Mouse (Mus musculus): Measurements from ENCODE around the gene Gm39115.

Gm39115 gene

GRCm38 (mm10) chr7:142095183-142095931 is 40.5 kb downstream of the Gm39115 start, which contains the start of gene Dusp8:
Gene Dusp8 (minus strand): TSS chr7:142095843.
- WGBS, result under 1% methylated on average over 63 of the region's 63 CpGs

- WGBS, result under 1% methylated on average over 89 of the region's 89 CpGs
These were observed 41.3 kb downstream of the Gm39115 start for GRCm38 (mm10) chr7:142094301-142095143.

- 22% methylated on average over 6 of the region's 6 CpGs for WGBS
These were observed 42.1 kb downstream of the Gm39115 start for GRCm38 (mm10) chr7:142093696-142094240.

DNA sequence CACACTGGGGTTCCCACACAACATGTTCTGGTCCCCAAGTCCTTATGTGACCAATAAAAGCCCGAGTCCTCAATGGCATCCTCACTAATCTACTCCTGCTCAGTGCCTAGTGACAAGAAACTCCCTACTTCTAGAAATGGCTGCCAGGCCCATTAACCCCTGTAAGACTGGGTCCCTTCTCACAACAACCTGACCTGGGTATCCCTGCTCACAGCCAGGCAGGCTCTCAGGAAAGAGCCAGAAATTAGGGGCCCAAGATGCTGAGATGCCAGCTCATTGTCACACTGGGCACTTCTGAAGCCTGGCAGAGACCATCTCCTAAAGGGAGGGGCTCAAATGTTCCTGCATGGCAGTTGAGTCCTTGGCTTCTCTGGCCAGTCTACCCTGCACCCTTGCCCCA is 42.8 kb downstream of the Gm39115 start:
- WGBS, result 18% methylated on average over 1 of the region's 1 CpGs

DNA sequence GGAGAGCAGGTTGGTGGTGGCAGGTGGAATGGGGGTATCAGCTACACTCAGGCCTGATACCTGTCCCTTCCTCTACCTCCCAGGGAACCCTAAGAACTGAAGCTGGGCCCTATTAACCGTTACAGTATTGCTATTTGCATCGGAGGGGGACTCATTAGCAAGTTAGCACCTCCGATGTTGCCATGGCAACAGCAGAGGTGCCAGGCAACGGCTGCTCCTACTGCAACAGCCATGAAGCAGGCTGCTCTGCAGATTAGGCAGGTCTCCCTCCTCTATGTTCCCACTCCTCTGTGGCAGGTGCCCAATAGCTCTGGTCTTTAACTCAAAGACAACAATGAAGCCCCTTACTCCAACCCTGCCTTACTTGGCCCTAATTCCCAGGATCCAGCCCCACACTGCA is 44.0 kb downstream of the Gm39115 start:
- 7% methylated on average over 4 of the region's 4 CpGs for WGBS

DNA sequence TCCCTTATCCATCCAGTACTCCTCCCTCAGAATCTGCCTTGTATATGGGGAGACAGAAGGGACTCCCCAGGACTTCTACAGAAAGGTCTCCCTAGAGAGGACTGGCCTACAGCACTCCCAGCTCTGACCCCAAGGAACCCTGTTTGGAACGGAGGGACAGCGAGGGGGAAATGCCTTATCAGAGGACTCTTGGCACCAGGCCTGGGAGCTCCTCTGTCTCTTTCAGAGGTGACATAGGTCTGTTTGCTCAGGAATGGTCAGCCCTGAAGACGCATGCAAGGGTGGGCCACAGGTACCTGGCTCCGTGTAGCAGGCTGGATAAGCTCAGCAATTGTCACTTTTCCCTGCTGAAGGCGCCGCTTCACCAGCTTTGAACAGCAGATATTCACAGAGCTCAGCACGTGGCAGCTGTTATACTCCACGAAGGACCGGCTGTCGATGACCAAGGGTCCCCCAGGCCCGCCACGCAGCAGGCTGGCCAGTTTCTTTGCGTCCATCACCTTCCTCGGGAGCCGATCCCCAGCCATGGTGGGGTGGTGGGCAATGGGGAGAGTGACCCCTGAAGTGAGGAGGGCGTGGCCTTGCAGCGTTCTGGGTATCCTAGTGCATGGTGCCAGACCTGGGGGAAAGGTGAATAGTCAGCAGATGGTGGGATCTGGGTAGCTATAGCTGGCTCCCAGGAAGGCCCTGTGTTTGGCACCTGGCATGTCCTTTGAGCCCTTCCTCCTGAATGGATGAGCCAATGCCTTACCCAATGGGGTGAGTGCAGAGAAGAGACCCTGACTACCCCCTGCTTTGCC is 46.0 kb downstream of the Gm39115 start:
- WGBS, result 43% methylated on average over 17 of the region's 17 CpGs

DNA sequence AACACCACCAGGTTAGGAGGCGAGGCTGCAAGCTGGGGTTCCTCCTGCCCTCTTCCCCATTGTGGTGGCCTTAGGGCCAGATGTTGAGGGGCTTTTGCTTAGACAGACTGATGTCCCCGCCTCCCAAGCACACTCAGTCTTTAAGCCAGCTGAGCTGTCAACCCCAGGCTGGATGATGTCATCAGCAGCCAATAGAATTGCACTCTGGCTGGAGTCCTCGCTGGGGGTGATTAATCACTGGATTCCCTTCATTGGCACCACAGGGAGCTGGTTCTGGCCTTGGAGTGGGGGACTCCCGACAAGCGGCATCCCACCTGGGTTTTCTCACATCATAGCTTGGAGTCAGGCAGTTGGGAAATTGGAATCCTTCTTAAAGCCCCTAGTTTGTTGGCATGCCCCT is 46.9 kb downstream of the Gm39115 start:
- WGBS, result 23% methylated on average over 5 of the region's 5 CpGs

GRCm38 (mm10) chr7:142087069-142087652 is 48.7 kb downstream of the Gm39115 start:
- WGBS, result 49% methylated on average over 1 of the region's 1 CpGs

DNA sequence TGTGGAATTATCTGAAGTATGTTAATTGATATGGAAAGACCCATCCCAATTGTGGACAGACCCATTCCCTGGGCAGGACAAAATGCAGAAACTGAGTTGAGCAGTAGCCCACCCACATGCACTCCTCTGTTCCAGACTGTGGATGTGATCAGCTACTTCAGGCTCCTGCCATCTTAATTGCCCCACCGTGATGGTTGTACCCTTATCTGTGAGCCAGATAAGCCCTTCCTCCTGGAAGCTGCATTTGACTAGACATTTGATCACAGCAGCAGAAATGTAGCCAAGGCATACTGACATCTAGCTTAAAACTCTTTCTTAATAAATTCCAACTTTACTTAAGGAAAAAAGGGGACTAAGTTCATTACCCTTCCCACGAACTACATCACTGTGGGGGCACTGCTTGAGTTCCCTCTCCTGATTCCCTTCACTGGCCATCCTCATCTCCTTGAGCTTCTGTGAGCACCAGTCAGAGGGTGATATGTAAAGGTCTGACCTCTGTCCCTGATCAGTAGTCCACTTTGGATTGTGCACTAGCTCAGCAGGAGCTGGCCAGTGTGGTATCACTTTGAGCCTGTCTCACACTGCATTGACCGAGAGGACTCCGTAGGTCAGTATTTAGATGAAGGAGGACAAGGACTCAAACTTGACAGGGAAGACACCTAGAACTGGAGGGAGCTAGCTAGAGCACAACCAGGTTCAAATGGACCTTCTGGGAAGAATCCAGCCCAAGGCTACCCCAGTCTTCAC is 49.5 kb downstream of the Gm39115 start:
- WGBS, result 83% methylated on average over 4 of the region's 4 CpGs

All from cerebral cortex, adult 2 months (tissue).